Mouse (Mus musculus) MEL (cell line): ENCODE measurements around the gene Pitpnc1. TPM values are rescaled to one million over a fixed set of nuclear protein-coding genes. Genes with fewer than 3 reads are reported as not detected.

Experiments
- DNase-seq: peaks from one replicate; pipeline ENCODE4 v3.0.0; 2011; ENCODE audit warnings: low read depth, low spot score
- H3K27ac ChIP-seq: 2 replicates; pipeline ENCODE4 v1.5.1; 2012; ENCODE audit warnings: low read depth, mild to moderate bottlenecking, control low read depth, low read length, moderate library complexity; ENCODE audit not compliant: control insufficient read depth
- H3K27me3 ChIP-seq, 2 experiments: fragments of 150-350 bp in 1 of 2; sonication (generic) in 1 of 2; 2 replicates each; pipeline ENCODE4 v1.6.1; 2012; ENCODE audit warnings: low read length in 2 of 2, mild to moderate bottlenecking in 2 of 2, improper control_type of control experiment in 1 of 2, moderate library complexity in 1 of 2; ENCODE audit not compliant: insufficient read depth in 2 of 2, control insufficient read depth in 1 of 2
- H3K36me3 ChIP-seq, 2 experiments: 2 replicates each; pipeline ENCODE4 v1.6.1; 2012 to 2014; ENCODE audit warnings: low read length in 2 of 2, improper control_type of control experiment in 1 of 2, inconsistent platforms in 1 of 2, mild to moderate bottlenecking in 1 of 2; ENCODE audit not compliant: insufficient read depth in 2 of 2, control insufficient read depth in 1 of 2
- H3K4me1 ChIP-seq, 2 experiments: fragments of 150-350 bp in 1 of 2; sonication (generic) in 1 of 2; 2 replicates each; pipeline ENCODE4 v1.6.1; 2012; ENCODE audit warnings: low read length in 2 of 2, improper control_type of control experiment in 1 of 2, mild to moderate bottlenecking in 1 of 2; ENCODE audit not compliant: insufficient read depth in 2 of 2, control insufficient read depth in 1 of 2
- H3K4me3 ChIP-seq, 2 experiments: fragments of 150-350 bp in 1 of 2; sonication (generic) in 1 of 2; 2 replicates each; pipeline ENCODE4 v1.5.1; 2012; ENCODE audit warnings: low read depth in 2 of 2, low read length in 2 of 2, mild to moderate bottlenecking in 2 of 2, moderate library complexity in 2 of 2, control low read depth in 1 of 2, improper control_type of control experiment in 1 of 2; ENCODE audit not compliant: control insufficient read depth in 1 of 2, insufficient read depth in 1 of 2
- H3K79me2 ChIP-seq: 2 replicates; pipeline ENCODE4 v1.6.1; 2012; ENCODE audit warnings: mild to moderate bottlenecking, low read length, moderate library complexity; ENCODE audit not compliant: control insufficient read depth, poor library complexity, insufficient read depth
- H3K9ac ChIP-seq: 2 replicates; pipeline ENCODE4 v1.6.1; 2012; ENCODE audit warnings: low read depth, mild to moderate bottlenecking, control low read depth, low read length, moderate library complexity; ENCODE audit not compliant: control insufficient read depth, poor library complexity, severe bottlenecking
- H3K9me3 ChIP-seq: fragments of 150-350 bp; sonication (generic); replicated peaks from 2 replicates; pipeline ENCODE4 v1.6.1; 2012; ENCODE audit warnings: mild to moderate bottlenecking, low read length, improper control_type of control experiment, moderate library complexity; ENCODE audit not compliant: insufficient read depth
- CHD2 ChIP-seq: IDR thresholded peaks from 2 replicates; pipeline ENCODE4 v1.6.1; 2011; ENCODE audit warnings: low read length, improper control_type of control experiment
- ELF1 ChIP-seq: IDR thresholded peaks from 2 replicates; pipeline ENCODE4 v1.6.1; 2014; ENCODE audit warnings: low read depth, mild to moderate bottlenecking, inconsistent platforms, low read length, improper control_type of control experiment, moderate library complexity
- GABPA ChIP-seq: IDR thresholded peaks from 2 replicates; pipeline ENCODE4 v1.6.1; 2012; ENCODE audit warnings: low read depth, mild to moderate bottlenecking, inconsistent platforms, low read length, improper control_type of control experiment, moderate library complexity
- JUND ChIP-seq: IDR thresholded peaks from 2 replicates; pipeline ENCODE4 v1.6.1; 2011; ENCODE audit warnings: low read depth, mild to moderate bottlenecking, improper control_type of control experiment, low read length
- MAX ChIP-seq: IDR thresholded peaks from 2 replicates; pipeline ENCODE4 v1.6.1; 2011; ENCODE audit warnings: low read length, improper control_type of control experiment
- MEF2A ChIP-seq: IDR thresholded peaks from 2 replicates; pipeline ENCODE4 v1.6.1; 2014; ENCODE audit warnings: low read depth, mild to moderate bottlenecking, inconsistent platforms, low read length, improper control_type of control experiment; ENCODE audit not compliant: poor library complexity, insufficient replicate concordance, severe bottlenecking; ENCODE audit errors: extremely low read depth
- MYB ChIP-seq: IDR thresholded peaks from 2 replicates; pipeline ENCODE4 v1.6.1; 2011; ENCODE audit warnings: mild to moderate bottlenecking, low read depth, low read length, improper control_type of control experiment
- NRF1 ChIP-seq: IDR thresholded peaks from 2 replicates; pipeline ENCODE4 v1.6.1; 2014; ENCODE audit warnings: low read depth, mild to moderate bottlenecking, inconsistent platforms, low read length, improper control_type of control experiment, moderate library complexity; ENCODE audit not compliant: poor library complexity, insufficient read depth, severe bottlenecking
- POLR2A ChIP-seq, 2 experiments: IDR thresholded peaks; 2 replicates each; pipeline ENCODE4 v1.6.1; 2011 to 2012; ENCODE audit warnings: low read length in 2 of 2, mild to moderate bottlenecking in 2 of 2, control low read depth in 1 of 2, improper control_type of control experiment in 1 of 2, low read depth in 1 of 2, moderate library complexity in 1 of 2; ENCODE audit not compliant: control insufficient read depth in 1 of 2, insufficient read depth in 1 of 2, poor library complexity in 1 of 2
- POLR2AphosphoS2 ChIP-seq: IDR thresholded peaks from 2 replicates; pipeline ENCODE4 v1.6.1; 2011; ENCODE audit warnings: low read length, improper control_type of control experiment
- RAD21 ChIP-seq: IDR thresholded peaks from 2 replicates; pipeline ENCODE4 v1.6.1; 2011; ENCODE audit warnings: mild to moderate bottlenecking, low read depth, low read length, improper control_type of control experiment
- RCOR1 ChIP-seq: IDR thresholded peaks from 2 replicates; pipeline ENCODE4 v1.6.1; 2012; ENCODE audit warnings: low read depth, mild to moderate bottlenecking, inconsistent platforms, low read length, improper control_type of control experiment
- SIN3A ChIP-seq: IDR thresholded peaks from 2 replicates; pipeline ENCODE4 v1.6.1; 2012; ENCODE audit warnings: low read length, improper control_type of control experiment, inconsistent platforms
- SMC3 ChIP-seq: IDR thresholded peaks from 2 replicates; pipeline ENCODE4 v1.6.1; 2011; ENCODE audit warnings: low read depth, low read length, improper control_type of control experiment
- TAL1 ChIP-seq: IDR thresholded peaks from 2 replicates; pipeline ENCODE4 v1.6.1; 2012; ENCODE audit warnings: mild to moderate bottlenecking, inconsistent platforms, low read length, moderate library complexity, mixed read lengths
- TBP ChIP-seq: IDR thresholded peaks from 2 replicates; pipeline ENCODE4 v1.8.0; 2011; ENCODE audit warnings: low read depth, low read length, improper control_type of control experiment
- USF1 ChIP-seq: IDR thresholded peaks from 2 replicates; pipeline ENCODE4 v1.6.1; 2014; ENCODE audit warnings: low read depth, mild to moderate bottlenecking, inconsistent platforms, low read length, improper control_type of control experiment, moderate library complexity
- ZKSCAN1 ChIP-seq: IDR thresholded peaks from 2 replicates; pipeline ENCODE4 v1.6.1; 2012; ENCODE audit warnings: low read depth, mild to moderate bottlenecking, inconsistent platforms, low read length, improper control_type of control experiment, moderate library complexity
- ZMIZ1 ChIP-seq: IDR thresholded peaks from 2 replicates; pipeline ENCODE4 v1.6.1; 2012; ENCODE audit warnings: low read depth, mild to moderate bottlenecking, inconsistent platforms, low read length, improper control_type of control experiment, moderate library complexity
- polyA plus RNA-seq, 2 experiments: library from polyadenylated mRNA; stranded (reverse) in 1 of 2; unstranded in 1 of 2; fragments of >175 nt in 1 of 2; fragments of >200 nt in 1 of 2; gene quantifications; 2 replicates each; pipeline versions ENCODE4 v1.2.1 to v1.2.4; 2012; ENCODE audit warnings: low replicate concordance in 2 of 2, low read depth in 1 of 2; ENCODE audit not compliant: insufficient read length in 2 of 2, insufficient read depth in 1 of 2, missing spikeins in 1 of 2
- total RNA-seq: library from RNA; depleted of rRNA; stranded (reverse); fragments of 300-350 nt; gene quantifications from 2 replicates; pipeline ENCODE4 v1.2.3, GENCODE M21; 2012

The Pitpnc1 gene
- total and polyA plus RNA-seq, 3 experiments = 19.3 to 25.3 TPM; not detected in 1

- no peaks in the 10 kb centered on the region for H3K79me2 ChIP-seq
- H3K36me3 ChIP-seq = peaks cover 5 to 6% of the 10 kb centered on the region in 2 experiments
- no peak overlapping the region for H3K27ac ChIP-seq
- H3K27me3 ChIP-seq = no peaks in the 10 kb centered on the region
- peaks cover 0 to 5% of the 10 kb centered on the region in 2 experiments; a peak in 3 of 4 replicates for H3K4me1 ChIP-seq
- no peak for TF ChIP-seq ZMIZ1
- no peak for TF ChIP-seq SIN3A
- no peak for TF ChIP-seq RCOR1
- no peak for TF ChIP-seq ZKSCAN1
- no peak for TF ChIP-seq POLR2AphosphoS2
- TF ChIP-seq GABPA = no peak
- TF ChIP-seq TAL1 = no peak
- no peak for TF ChIP-seq TBP
- no peak for TF ChIP-seq POLR2A (IDR thresholded peaks at IDR 0.05; ENCODE audit: control insufficient read depth in 1 of 2, insufficient read depth in 1 of 2, low read depth in 1 of 2, low read length in 2 of 2, poor library complexity in 1 of 2)
- TF ChIP-seq MAX = no peak
- no peak for TF ChIP-seq USF1
- no peak for TF ChIP-seq JUND
- DNase-seq = no peak
- H3K4me3 ChIP-seq = no peak overlapping the region
- no peaks in the 10 kb centered on the region for H3K9me3 ChIP-seq
- H3K9ac ChIP-seq = no peak overlapping the region
These were observed 233.0 kb downstream of the Pitpnc1 start for GRCm38 (mm10) chr11:107237532-107237931.

DNA sequence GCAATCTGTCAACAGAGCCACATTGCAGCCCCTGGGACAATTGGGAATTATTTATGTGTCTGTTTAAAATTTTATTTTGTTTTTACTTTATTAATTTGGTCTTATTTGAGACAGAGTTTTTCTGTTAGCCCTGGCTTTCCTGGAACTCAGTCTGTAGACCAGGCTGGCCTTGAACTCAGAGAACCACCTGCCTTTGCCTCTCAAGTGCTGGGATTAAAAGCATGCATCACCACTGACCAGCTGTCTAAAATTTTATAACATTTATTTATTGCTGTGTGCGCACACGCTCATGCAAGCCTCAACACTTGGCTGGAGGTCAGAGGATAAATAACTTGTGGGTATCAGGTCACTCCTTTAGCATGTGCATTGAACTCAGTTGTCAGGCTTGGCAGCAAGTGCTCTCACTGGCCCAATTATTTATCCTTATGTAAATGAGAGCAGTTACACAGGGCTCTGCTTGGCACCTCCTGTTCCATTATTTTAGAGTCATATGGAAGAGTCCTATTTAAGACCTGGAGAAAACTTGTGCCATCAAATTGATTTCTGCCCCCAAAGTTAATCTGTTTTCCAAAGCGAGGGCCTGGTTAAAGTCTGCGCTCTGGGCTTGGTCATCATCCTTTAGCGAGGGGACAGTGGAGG, 237.1 kb downstream of the Pitpnc1 start:
- H3K9me3 ChIP-seq = no peaks in the 10 kb centered on the region
- H3K79me2 ChIP-seq = no peaks in the 10 kb centered on the region
- H3K36me3 ChIP-seq = peaks cover 5 to 17% of the 10 kb centered on the region in 2 experiments
- no peak for DNase-seq
- no peak overlapping the region for H3K9ac ChIP-seq
- no peak overlapping the region for H3K27ac ChIP-seq
- H3K4me3 ChIP-seq = no peak overlapping the region
- peaks cover 0 to 5% of the 10 kb centered on the region in 2 experiments; a peak in 3 of 4 replicates for H3K4me1 ChIP-seq
- no peaks in the 10 kb centered on the region for H3K27me3 ChIP-seq
- TF ChIP-seq SMC3 (no peak), MYB (no peak), RCOR1 (no peak), ZMIZ1 (no peak), CHD2 (no peak), MEF2A (no peak), NRF1 (no peak), RAD21 (no peak), TAL1 (no peak), JUND (no peak), USF1 (no peak), ELF1 (no peak), SIN3A (no peak)
